Mouse (Mus musculus): ENCODE results near the gene Faf2. TPM values are rescaled to one million over a fixed set of nuclear protein-coding genes. Genes with fewer than 3 reads are reported as not detected.

Gene Faf2
- polyA plus RNA-seq, 1 experiment from 2014 or later = 120 TPM

DNA sequence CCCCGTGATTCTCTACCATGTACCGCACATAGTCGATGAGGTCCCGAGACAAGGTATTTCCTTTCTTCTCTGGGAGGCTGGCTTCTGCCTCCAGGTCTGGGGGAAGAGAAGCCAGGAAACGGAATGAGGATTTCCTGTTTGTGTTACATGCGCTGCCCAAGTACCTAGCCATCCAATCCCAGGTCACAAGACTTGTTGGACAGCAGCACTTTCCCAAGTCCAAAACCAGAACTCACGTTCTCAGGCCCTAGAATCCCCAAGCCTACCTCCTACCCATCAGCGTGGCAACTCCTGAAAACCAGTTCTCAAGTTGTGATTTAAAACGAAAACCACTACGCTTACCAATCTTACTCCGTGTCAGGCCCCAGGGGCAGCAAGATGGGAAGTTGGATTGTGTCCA is 35.8 kb upstream of the Faf2 start:
- WGBS = 86% methylated on average over 11 of the region's 11 CpGs
- Histone ChIP-seq H3K4me2 (replicated peaks; ENCODE audit: low read depth, low read length) (no peak overlapping the region), H3K27ac (ENCODE audit: low read length) (no peak overlapping the region), H3K4me1 (ENCODE audit: control insufficient read depth, insufficient read depth, low read length) (no peaks in the 10 kb centered on the region), H3K9me3 (ENCODE audit: control insufficient read depth, low read depth, low read length) (no peaks in the 10 kb centered on the region), H3K4me3 (ENCODE audit: low read depth, low read length) (no peak overlapping the region), H3K27me3 (ENCODE audit: control insufficient read depth, insufficient read depth, low read length) (no peaks in the 10 kb centered on the region), H3K9ac (replicated peaks; ENCODE audit: low read depth, low read length) (no peak overlapping the region), H3K36me3 (ENCODE audit: control insufficient read depth, insufficient read depth, low read length) (peaks cover 44% of the 10 kb centered on the region)
- no peak for ATAC-seq (ENCODE audit: insufficient number of reproducible peaks, insufficient read depth, low FRiP score, low read depth)

DNA sequence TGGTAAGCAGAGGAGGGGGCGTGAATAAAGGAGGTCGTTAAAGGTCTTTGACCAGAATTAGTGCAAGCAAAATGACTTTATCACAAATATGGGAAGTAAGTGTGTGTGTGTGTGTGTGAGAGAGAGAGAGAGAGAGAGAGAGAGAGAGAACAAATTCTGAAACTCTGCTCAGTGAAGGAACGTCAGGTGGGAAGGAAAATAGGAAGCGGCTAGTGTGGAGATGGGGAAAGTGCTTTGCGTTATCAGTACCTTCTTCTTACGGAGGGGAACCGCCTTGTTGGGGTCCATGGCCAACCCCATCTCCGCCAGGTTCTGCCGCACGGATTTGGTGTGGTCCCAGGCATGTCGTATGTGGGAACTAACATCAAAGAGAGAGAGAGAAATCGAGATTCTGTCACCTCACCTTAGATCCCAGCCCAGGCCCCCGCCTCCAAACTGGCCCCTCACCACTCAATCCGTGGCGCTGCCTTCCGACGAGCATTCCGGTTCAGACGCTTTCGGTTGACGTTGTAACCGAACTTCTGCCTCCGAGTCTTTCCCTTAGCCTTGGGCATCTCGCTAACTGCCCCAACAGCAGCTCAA is 32.1 kb upstream of the Faf2 start:
- H3K9me3 ChIP-seq (ENCODE audit: control insufficient read depth, low read depth, low read length) = no peaks in the 10 kb centered on the region
- 1% methylated on average over 24 of the region's 24 CpGs for WGBS
- no peak overlapping the region for H3K27ac ChIP-seq (ENCODE audit: low read length)
- no peaks in the 10 kb centered on the region for H3K4me1 ChIP-seq (ENCODE audit: control insufficient read depth, insufficient read depth, low read length)
- peaks cover 21% of the 10 kb centered on the region for H3K36me3 ChIP-seq (ENCODE audit: control insufficient read depth, insufficient read depth, low read length)
- H3K27me3 ChIP-seq (ENCODE audit: control insufficient read depth, insufficient read depth, low read length) = no peaks in the 10 kb centered on the region
- peak overlapping the region; percentile 47 for H3K9ac ChIP-seq (replicated peaks; ENCODE audit: low read depth, low read length)
- H3K4me2 ChIP-seq (replicated peaks; ENCODE audit: low read depth, low read length) = peak overlapping the region; percentile 66
- ATAC-seq (ENCODE audit: insufficient number of reproducible peaks, insufficient read depth, low FRiP score, low read depth) = peak; percentile 7
- peak overlapping the region; percentile 83 for H3K4me3 ChIP-seq (ENCODE audit: low read depth, low read length)

DNA sequence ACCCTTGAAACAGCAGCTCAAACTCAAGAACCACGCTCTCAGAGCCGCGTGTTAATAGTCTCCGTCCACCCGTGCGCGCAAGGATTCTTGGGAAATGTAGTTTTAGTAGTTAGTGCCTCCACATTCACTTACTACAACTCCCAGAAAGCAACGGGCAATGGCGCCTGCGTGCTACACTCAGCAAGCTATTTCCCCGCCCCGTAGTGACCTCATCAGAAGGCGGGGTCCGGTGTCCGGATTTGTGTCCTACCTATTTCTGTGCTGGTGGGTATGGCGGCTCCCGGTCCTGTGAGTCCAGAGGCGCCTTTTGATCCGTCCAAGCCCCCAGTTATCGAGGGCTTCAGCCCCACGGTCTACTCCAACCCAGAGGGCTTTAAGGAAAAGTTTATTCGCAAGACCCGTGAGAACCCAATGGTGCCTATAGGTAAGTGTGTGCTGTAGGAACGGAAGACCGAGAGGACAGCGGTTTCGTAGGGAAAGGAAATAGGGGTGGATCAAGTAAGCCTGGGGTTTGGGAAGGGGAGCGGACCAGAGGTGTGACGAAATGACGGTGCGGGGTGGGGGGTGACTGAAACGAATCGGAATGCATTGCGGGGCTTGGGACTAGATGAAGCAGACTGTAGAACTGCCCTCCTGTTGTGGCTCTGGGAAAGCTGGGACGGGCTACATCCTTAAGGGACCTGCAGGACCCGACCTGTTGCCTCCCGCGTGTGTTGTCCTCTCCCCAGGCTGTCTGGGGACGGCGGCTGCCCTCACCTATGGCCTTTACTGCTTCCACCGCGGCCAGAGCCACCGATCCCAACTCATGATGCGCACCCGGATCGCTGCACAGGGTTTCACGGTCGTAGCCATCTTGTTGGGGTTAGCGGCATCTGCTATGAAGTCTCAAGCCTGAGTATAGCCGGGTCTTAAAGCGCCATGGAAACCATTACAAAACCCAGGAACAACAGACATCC is 31.3 kb upstream of the Faf2 start, which contains the start of the genes Nop16 and Higd2a:
Nop16 (minus strand) TSS at position 95 of the 956 bp plus-strand sequence.
Higd2a (plus strand) TSS at position 212 of the 956 bp plus-strand sequence.
- H3K9ac ChIP-seq (replicated peaks; ENCODE audit: low read depth, low read length) = peak within 1 kb of the TSS; percentile 70
- peak within 1 kb of the TSS; percentile 83 for H3K4me3 ChIP-seq (ENCODE audit: low read depth, low read length)
- H3K4me2 ChIP-seq (replicated peaks; ENCODE audit: low read depth, low read length) = peak within 1 kb of the TSS; percentile 66
- no peaks in the 10 kb centered on the region for H3K27me3 ChIP-seq (ENCODE audit: control insufficient read depth, insufficient read depth, low read length)
- peak within 1 kb of the TSS; percentile 71; the same call in 1 of the 2 replicates for H3K27ac ChIP-seq (ENCODE audit: low read length)
- no peaks in the 10 kb centered on the region for H3K4me1 ChIP-seq (ENCODE audit: control insufficient read depth, insufficient read depth, low read length)
- H3K36me3 ChIP-seq (ENCODE audit: control insufficient read depth, insufficient read depth, low read length) = peaks cover 18% of the 10 kb centered on the region; the same call in 1 of the 2 replicates
- peak; percentile 98 for ATAC-seq (ENCODE audit: insufficient number of reproducible peaks, insufficient read depth, low FRiP score, low read depth)
- H3K9me3 ChIP-seq (ENCODE audit: control insufficient read depth, low read depth, low read length) = no peaks in the 10 kb centered on the region
- WGBS = under 1% methylated on average over 51 of the region's 51 CpGs

DNA sequence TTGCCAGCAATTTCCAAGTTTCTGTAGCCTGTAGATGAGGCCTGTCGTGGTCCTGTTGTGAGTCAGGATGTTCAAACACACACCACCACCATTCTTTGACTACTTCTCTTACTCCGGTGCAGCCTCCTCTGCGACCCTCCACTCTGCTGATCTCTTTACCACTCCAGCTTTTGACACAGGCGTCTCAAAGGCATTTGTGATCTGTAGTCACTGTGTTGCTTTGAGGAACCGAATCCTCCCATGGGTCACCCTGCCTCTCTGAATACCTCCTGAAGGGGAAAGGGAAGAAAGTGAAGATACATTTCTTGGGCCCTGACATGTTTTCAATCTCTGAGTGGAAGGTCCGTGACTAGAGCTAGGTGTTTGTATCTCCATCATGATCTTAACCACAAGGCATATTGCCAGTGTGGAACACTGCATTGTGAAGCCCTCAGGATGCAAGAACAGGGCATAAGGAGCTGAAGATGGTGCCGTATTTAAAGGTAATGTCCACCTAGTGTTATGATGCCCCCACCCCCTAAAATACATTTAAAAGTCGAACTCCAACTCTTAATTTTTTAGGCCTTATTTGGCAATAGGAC is 29.7 kb upstream of the Faf2 start:
- ATAC-seq (ENCODE audit: insufficient number of reproducible peaks, insufficient read depth, low FRiP score, low read depth) = no peak
- Histone ChIP-seq H3K4me3 (ENCODE audit: low read depth, low read length) (no peak overlapping the region), H3K9ac (replicated peaks; ENCODE audit: low read depth, low read length) (no peak overlapping the region), H3K9me3 (ENCODE audit: control insufficient read depth, low read depth, low read length) (no peaks in the 10 kb centered on the region), H3K4me2 (replicated peaks; ENCODE audit: low read depth, low read length) (0 out of 2 replicates have a peak overlapping the region, but pooled peaks have one; percentile 66), H3K4me1 (ENCODE audit: control insufficient read depth, insufficient read depth, low read length) (no peaks in the 10 kb centered on the region), H3K27ac (ENCODE audit: low read length) (no peak overlapping the region), H3K36me3 (ENCODE audit: control insufficient read depth, insufficient read depth, low read length) (peaks cover 13% of the 10 kb centered on the region; the same call in 1 of the 2 replicates), H3K27me3 (ENCODE audit: control insufficient read depth, insufficient read depth, low read length) (no peaks in the 10 kb centered on the region)
- 91% methylated on average over 8 of the region's 8 CpGs for WGBS

DNA sequence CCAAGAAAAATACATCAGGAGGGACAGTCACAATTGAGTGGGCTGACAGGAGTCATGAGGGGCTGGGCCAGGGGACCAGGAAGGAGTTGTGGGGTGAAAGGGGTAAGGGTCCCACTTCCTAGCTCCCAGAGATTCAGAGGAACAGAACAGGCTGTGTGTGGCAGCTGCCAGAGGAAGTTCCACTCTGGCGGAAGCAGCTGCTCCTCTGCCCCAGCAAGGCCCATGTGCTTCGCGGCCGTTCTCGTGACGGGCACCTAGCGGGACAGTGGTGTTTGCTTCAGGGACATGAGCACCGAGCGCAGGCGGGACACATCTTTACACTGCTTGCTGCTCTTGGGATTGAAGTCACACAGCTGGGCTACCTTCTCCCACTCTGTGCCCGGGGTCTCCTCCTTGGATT is 28.0 kb upstream of the Faf2 start:
- WGBS = 84% methylated on average over 11 of the region's 11 CpGs
- Histone ChIP-seq H3K36me3 (ENCODE audit: control insufficient read depth, insufficient read depth, low read length) (peaks cover 8% of the 10 kb centered on the region; the same call in 1 of the 2 replicates), H3K27ac (ENCODE audit: low read length) (no peak overlapping the region), H3K4me2 (replicated peaks; ENCODE audit: low read depth, low read length) (no peak overlapping the region), H3K27me3 (ENCODE audit: control insufficient read depth, insufficient read depth, low read length) (no peaks in the 10 kb centered on the region), H3K9ac (replicated peaks; ENCODE audit: low read depth, low read length) (no peak overlapping the region), H3K4me3 (ENCODE audit: low read depth, low read length) (no peak overlapping the region), H3K4me1 (ENCODE audit: control insufficient read depth, insufficient read depth, low read length) (no peaks in the 10 kb centered on the region), H3K9me3 (ENCODE audit: control insufficient read depth, low read depth, low read length) (no peaks in the 10 kb centered on the region)
- no peak for ATAC-seq (ENCODE audit: insufficient number of reproducible peaks, insufficient read depth, low FRiP score, low read depth)

DNA sequence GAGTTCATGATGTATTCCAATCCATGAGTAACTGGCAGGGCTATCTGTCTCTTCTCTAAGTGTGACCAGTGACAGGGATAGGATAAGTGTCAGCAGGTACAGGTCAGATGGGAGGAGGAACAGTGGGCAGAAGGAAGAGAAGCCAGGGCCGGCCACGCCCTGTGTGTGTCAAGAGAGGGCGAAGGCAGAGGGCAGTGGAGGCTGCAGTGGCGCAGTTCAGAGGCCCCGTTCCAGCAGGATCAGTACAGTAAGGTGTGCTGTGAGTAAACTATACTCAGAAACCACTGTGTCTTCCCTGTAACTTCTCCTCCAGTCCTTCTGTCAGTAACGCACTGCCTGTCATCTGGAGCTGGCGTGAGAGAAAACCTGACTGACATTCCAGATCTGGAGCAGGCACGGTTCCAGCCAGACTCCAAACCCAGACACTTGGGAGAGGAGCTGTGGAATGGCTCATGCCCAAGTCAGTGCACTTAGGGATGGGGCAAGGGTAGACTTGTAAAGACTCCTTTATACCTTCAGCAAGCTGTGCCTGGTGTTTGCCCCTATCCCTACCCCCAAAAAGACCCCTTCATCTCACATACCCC is 25.4 kb upstream of the Faf2 start:
- ATAC-seq (ENCODE audit: insufficient number of reproducible peaks, insufficient read depth, low FRiP score, low read depth) = peak; percentile 31; the same call in 1 of the 2 replicates
- H3K27me3 ChIP-seq (ENCODE audit: control insufficient read depth, insufficient read depth, low read length) = no peaks in the 10 kb centered on the region
- H3K4me3 ChIP-seq (ENCODE audit: low read depth, low read length) = no peak overlapping the region
- H3K4me1 ChIP-seq (ENCODE audit: control insufficient read depth, insufficient read depth, low read length) = no peaks in the 10 kb centered on the region
- H3K4me2 ChIP-seq (replicated peaks; ENCODE audit: low read depth, low read length) = no peak overlapping the region
- H3K27ac ChIP-seq (ENCODE audit: low read length) = no peak overlapping the region
- H3K9me3 ChIP-seq (ENCODE audit: control insufficient read depth, low read depth, low read length) = no peaks in the 10 kb centered on the region
- 62% methylated on average over 8 of the region's 8 CpGs for WGBS
- no peak overlapping the region for H3K9ac ChIP-seq (replicated peaks; ENCODE audit: low read depth, low read length)
- peaks cover 8% of the 10 kb centered on the region; the same call in 1 of the 2 replicates for H3K36me3 ChIP-seq (ENCODE audit: control insufficient read depth, insufficient read depth, low read length)

DNA sequence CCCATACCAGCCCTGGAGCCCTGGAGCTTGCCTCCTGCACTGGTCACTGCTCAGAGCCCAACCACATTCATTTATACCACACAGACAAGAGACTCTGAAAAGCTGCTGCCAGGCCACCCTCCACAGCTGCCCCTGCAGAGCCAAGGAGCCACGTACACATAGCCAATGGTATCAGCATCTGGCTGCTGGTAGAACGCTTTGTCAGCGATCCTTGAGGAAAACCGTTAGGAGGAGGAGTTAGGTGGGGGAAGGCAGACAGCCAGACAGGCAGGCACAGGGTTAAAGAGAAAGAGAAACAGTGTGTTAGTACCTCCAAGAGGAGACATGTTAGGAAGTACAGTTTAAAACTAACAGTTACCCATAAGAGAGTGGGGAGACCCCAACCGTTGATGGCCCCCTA is 24.7 kb upstream of the Faf2 start:
- whole genome bisulfite sequencing = 55% methylated on average over 5 of the region's 5 CpGs
- Histone ChIP-seq H3K27me3 (ENCODE audit: control insufficient read depth, insufficient read depth, low read length) (no peaks in the 10 kb centered on the region), H3K9ac (replicated peaks; ENCODE audit: low read depth, low read length) (no peak overlapping the region), H3K4me1 (ENCODE audit: control insufficient read depth, insufficient read depth, low read length) (no peaks in the 10 kb centered on the region), H3K27ac (ENCODE audit: low read length) (no peak overlapping the region), H3K4me2 (replicated peaks; ENCODE audit: low read depth, low read length) (no peak overlapping the region), H3K9me3 (ENCODE audit: control insufficient read depth, low read depth, low read length) (no peaks in the 10 kb centered on the region), H3K36me3 (ENCODE audit: control insufficient read depth, insufficient read depth, low read length) (peaks cover 8% of the 10 kb centered on the region; the same call in 1 of the 2 replicates), H3K4me3 (ENCODE audit: low read depth, low read length) (no peak overlapping the region)
- ATAC-seq (ENCODE audit: insufficient number of reproducible peaks, insufficient read depth, low FRiP score, low read depth) = no peak

DNA sequence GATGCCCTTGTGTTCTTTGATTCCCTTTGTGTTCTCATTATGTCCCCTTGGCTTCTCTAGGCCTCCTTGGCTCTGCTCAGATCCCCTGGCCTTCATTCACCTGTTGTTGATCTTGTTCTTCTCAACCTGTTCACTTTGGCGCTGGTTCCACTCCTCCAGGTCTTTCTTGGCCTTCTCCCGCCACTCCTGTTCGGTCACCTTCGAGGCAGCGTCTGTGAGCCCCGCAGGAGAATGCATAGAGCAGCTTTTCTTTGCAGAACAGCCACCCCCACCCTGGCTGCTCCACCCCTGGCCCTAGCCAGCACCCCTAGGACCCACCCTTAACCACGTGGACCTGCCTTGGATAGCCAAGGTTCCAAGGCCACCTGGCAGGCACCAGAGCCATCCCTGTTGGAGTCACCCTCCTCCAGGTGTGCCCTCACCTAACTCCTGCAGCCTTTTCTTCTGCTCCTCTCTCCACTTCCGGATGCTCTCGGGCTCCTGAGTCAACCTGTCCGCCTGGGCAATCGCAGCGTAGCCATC is 22.9 kb upstream of the Faf2 start:
- H3K27me3 ChIP-seq (ENCODE audit: control insufficient read depth, insufficient read depth, low read length) = no peaks in the 10 kb centered on the region
- H3K9me3 ChIP-seq (ENCODE audit: control insufficient read depth, low read depth, low read length) = no peaks in the 10 kb centered on the region
- WGBS = 88% methylated on average over 12 of the region's 12 CpGs
- H3K4me2 ChIP-seq (replicated peaks; ENCODE audit: low read depth, low read length) = no peak overlapping the region
- H3K27ac ChIP-seq (ENCODE audit: low read length) = no peak overlapping the region
- ATAC-seq (ENCODE audit: insufficient number of reproducible peaks, insufficient read depth, low FRiP score, low read depth) = no peak
- no peaks in the 10 kb centered on the region for H3K4me1 ChIP-seq (ENCODE audit: control insufficient read depth, insufficient read depth, low read length)
- peaks cover 3% of the 10 kb centered on the region; the same call in 1 of the 2 replicates for H3K36me3 ChIP-seq (ENCODE audit: control insufficient read depth, insufficient read depth, low read length)
- H3K4me3 ChIP-seq (ENCODE audit: low read depth, low read length) = no peak overlapping the region
- H3K9ac ChIP-seq (replicated peaks; ENCODE audit: low read depth, low read length) = no peak overlapping the region

All from stomach, embryonic 14.5 days (tissue).